Mouse (Mus musculus): Measurements from ENCODE around the gene Samd15. TPM values are rescaled to one million over a fixed set of nuclear protein-coding genes. Genes with fewer than 3 reads are reported as not detected.
"Not testable (repeated sequence)": the region's sequence is repeated elsewhere in the genome, so short reads cannot be mapped to it uniquely, and the experiment has no call there.

Samd15 gene
- total and polyA plus RNA-seq, 3 experiments = 1.1 to 3.9 (median 1.8) TPM

DNA sequence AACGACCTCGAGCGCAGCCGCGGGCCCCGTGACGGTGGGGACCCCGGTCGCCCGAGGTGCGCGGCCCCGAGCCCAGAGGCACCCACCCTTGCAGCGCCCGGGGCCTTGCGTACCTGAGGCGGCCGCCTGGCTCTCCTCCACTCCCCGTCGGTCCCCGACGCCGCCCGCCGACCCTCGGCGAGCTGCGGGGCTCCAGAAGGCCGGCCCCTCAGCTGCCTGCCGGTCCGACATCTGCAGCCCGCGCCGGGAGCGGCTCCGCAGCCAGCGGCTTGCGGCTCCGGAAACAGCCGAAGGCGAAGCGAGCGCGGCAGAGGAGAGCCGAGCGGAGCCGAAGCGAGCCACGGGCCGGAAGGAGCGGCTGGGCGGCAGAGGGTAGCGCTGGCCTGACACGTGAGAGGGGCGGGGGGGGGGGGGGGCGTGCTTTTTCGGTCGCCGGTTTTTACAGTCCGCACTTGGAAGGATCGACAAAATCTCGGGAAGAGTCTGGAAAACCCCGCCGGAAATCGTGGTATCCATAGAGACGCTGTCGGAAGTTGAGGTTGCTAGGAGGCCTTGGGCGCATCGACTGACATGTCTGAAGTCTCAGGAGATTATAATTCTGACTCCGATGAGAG is 557 bp downstream of the Samd15 start, which contains the start of gene Tmed8:
Gene Tmed8, minus strand, starts transcription at position 482 of the 614 bp plus-strand sequence.
- in situ Hi-C loops (cut with MboI; ENCODE audit: low pct_ligation_motif_present, low pct_unique_long_range_greater_than_20kb, low sequenced_read_pairs) = loop anchor here (5.0 kb wide), 1 partner anchor 137 kb away; no protein-coding TSS in a partner anchor
- Histone ChIP-seq H3K36me3 (replicated peaks in 1 of 2; ENCODE audit: control insufficient read depth in 1 of 2, insufficient read depth in 1 of 2, low read length in 1 of 2) (peaks cover 0 to 2% of the 10 kb centered on the region in 2 experiments), H3K9ac (ENCODE audit: insufficient read depth, low read depth) (peak within 1 kb of the TSS; percentile 98), H3K4me1 (ENCODE audit: control insufficient read depth in 1 of 2, insufficient read depth in 2 of 2) (peaks cover 3 to 32% of the 10 kb centered on the region in 2 experiments; a peak in 3 of 4 replicates), H3K27me3 (replicated peaks) (no peaks in the 10 kb centered on the region), H3K79me2 (replicated peaks; ENCODE audit: control insufficient read depth, extremely low read depth, insufficient read depth, poor library complexity, severe bottlenecking) (peaks cover 27% of the 10 kb centered on the region), H3K9me3 (replicated peaks; ENCODE audit: low read length) (no peaks in the 10 kb centered on the region), H3K27ac (ENCODE audit: insufficient read depth, low read depth) (peak within 1 kb of the TSS; percentile 81), H3K4me3 (replicated peaks in 1 of 3; ENCODE audit: low read depth in 2 of 3, low read length in 2 of 3, poor library complexity in 1 of 3) (peak within 1 kb of the TSS; percentile 96 to 99 (median 98)), H3K4me2 (ENCODE audit: insufficient read depth, low read depth, poor library complexity, severe bottlenecking) (peak within 1 kb of the TSS; percentile 90)
- dilution Hi-C loops (cut with MboI; ENCODE audit: extremely low pct_ligation_motif_present, extremely low pct_unique_long_range_greater_than_20kb, low sequenced_read_pairs) = no loop called here
- TF ChIP-seq EP300 (IDR thresholded peaks at IDR 0.05; ENCODE audit: low read length) (no peak), POLR2A (IDR thresholded peaks at IDR 0.05; ENCODE audit: low read depth, low read length) (peak; percentile 38; the same call in 1 of the 2 replicates), JUN (IDR thresholded peaks at IDR 0.05; ENCODE audit: insufficient read depth, low read depth, low read length) (0 out of 2 replicates have a peak, but pooled peaks have one; percentile 10), MXI1 (IDR thresholded peaks at IDR 0.05; ENCODE audit: low read depth, low read length) (peak; percentile 88), KAT2A (IDR thresholded peaks at IDR 0.05; ENCODE audit: insufficient replicate concordance, low read length) (0 out of 2 replicates have a peak, but pooled peaks have one; percentile 7), TBP (conservative IDR thresholded peaks at IDR 0.05; ENCODE audit: low read depth, low read length) (no peak), E2F4 (IDR thresholded peaks at IDR 0.05; ENCODE audit: insufficient replicate concordance, low read depth, low read length) (no peak), UBTF (IDR thresholded peaks at IDR 0.05; ENCODE audit: low read depth, low read length) (peak; percentile 88), TCF12 (IDR thresholded peaks at IDR 0.05; ENCODE audit: low read depth, low read length) (0 out of 2 replicates have a peak, but pooled peaks have one; percentile 10), ELF1 (IDR thresholded peaks at IDR 0.05; ENCODE audit: low read depth, low read length) (peak; percentile 30; the same call in 1 of the 2 replicates), SIN3A (IDR thresholded peaks at IDR 0.05; ENCODE audit: low read length) (peak; percentile 61), BHLHE40 (IDR thresholded peaks at IDR 0.05; ENCODE audit: low read depth, low read length) (peak; percentile 76), MAZ (IDR thresholded peaks at IDR 0.05; ENCODE audit: low read depth, low read length) (0 out of 2 replicates have a peak, but pooled peaks have one; percentile 39)
- peak; percentile 68 for DNase-seq (ENCODE audit: extremely low read depth)

DNA sequence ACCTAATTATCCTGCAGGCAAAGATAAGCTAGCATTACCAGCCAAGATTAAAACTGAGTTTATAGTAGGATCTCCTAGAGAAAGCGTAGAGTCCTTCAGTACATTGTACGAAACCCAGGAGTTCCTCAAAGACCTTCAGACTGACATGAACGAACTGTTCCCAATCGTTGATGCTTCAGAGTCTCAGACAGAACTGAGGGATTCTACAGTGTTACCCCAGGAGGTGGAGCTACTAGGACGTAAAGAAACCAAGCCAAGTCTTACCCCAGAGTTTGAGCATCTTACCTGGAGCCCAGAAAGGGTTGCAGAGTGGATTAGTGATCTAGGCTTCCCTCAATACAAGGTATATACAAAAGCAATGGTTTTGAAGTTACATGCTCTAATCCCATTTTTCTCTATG is 2.2 kb downstream of the Samd15 start:
- no peak for DNase-seq (ENCODE audit: extremely low read depth)
- peaks cover 0 to 2% of the 10 kb centered on the region in 2 experiments for H3K36me3 ChIP-seq (replicated peaks in 1 of 2; ENCODE audit: control insufficient read depth in 1 of 2, insufficient read depth in 1 of 2, low read length in 1 of 2)
- no peak for TF ChIP-seq UBTF (IDR thresholded peaks at IDR 0.05; ENCODE audit: low read depth, low read length)
- peak; percentile 68 for TF ChIP-seq SMC3 (IDR thresholded peaks at IDR 0.05; ENCODE audit: low read depth, low read length)
- 0 out of 2 replicates have a peak, but pooled peaks have one; percentile 20 for TF ChIP-seq TBP (conservative IDR thresholded peaks at IDR 0.05; ENCODE audit: low read depth, low read length)
- peak in 1 of 2 experiments; percentile 73; a peak in 2 of 4 replicates for TF ChIP-seq CTCF (conservative IDR thresholded peaks at IDR 0.05 in 1 of 2, IDR thresholded peaks at IDR 0.05 in 1 of 2; ENCODE audit: low read depth in 2 of 2, low read length in 2 of 2)
- TF ChIP-seq CHD2 (IDR thresholded peaks at IDR 0.05; ENCODE audit: low read length) = no peak
- no peak for TF ChIP-seq NRF1 (IDR thresholded peaks at IDR 0.05; ENCODE audit: low read depth, low read length)
- TF ChIP-seq RAD21 (IDR thresholded peaks at IDR 0.05; ENCODE audit: low read depth, low read length) = peak; percentile 73
- peak; percentile 56; the same call in 1 of the 2 replicates for TF ChIP-seq SIN3A (IDR thresholded peaks at IDR 0.05; ENCODE audit: low read length)
- H3K4me3 ChIP-seq (replicated peaks in 1 of 3; ENCODE audit: low read depth in 2 of 3, low read length in 2 of 3, poor library complexity in 1 of 3) = no peak overlapping the region
- no peak overlapping the region for H3K27ac ChIP-seq (ENCODE audit: insufficient read depth, low read depth)
- H3K9ac ChIP-seq (ENCODE audit: insufficient read depth, low read depth) = peak overlapping the region; percentile 98; the same call in 1 of the 2 replicates
- peaks cover 3 to 32% of the 10 kb centered on the region in 2 experiments; a peak in 3 of 4 replicates for H3K4me1 ChIP-seq (ENCODE audit: control insufficient read depth in 1 of 2, insufficient read depth in 2 of 2)
- peaks cover 27% of the 10 kb centered on the region for H3K79me2 ChIP-seq (replicated peaks; ENCODE audit: control insufficient read depth, extremely low read depth, insufficient read depth, poor library complexity, severe bottlenecking)
- no peaks in the 10 kb centered on the region for H3K9me3 ChIP-seq (replicated peaks; ENCODE audit: low read length)
- dilution Hi-C loops (cut with MboI; ENCODE audit: extremely low pct_ligation_motif_present, extremely low pct_unique_long_range_greater_than_20kb, low sequenced_read_pairs) (no loop called here), in situ Hi-C loops (cut with MboI; ENCODE audit: low pct_ligation_motif_present, low pct_unique_long_range_greater_than_20kb, low sequenced_read_pairs) (loop anchor here (5.0 kb wide), 1 partner anchor 136 kb away; no protein-coding TSS in a partner anchor)
- peak overlapping the region; percentile 90; the same call in 1 of the 2 replicates for H3K4me2 ChIP-seq (ENCODE audit: insufficient read depth, low read depth, poor library complexity, severe bottlenecking)
- H3K27me3 ChIP-seq (replicated peaks) = no peaks in the 10 kb centered on the region

DNA sequence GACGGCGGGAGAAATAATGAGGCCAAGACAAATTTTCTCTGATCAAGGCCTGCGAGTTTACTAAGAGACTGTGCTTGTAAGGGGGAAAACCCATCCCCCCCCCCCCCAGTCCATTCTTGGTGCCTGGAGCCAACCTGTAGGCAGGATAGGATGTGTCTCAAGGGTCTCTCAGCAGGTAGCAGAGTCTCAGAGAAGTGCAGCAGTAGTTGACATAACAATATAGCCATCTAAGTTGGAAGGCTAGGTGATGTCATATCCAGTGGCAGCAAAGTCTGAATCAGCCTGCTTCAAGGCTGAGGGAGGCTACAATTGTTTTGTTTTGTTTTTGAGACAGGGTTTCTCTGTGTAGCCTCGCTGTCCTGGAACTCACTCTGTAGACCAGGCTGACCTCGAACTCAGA is 6.3 kb downstream of the Samd15 start:
- dilution Hi-C loops (cut with MboI; ENCODE audit: extremely low pct_ligation_motif_present, extremely low pct_unique_long_range_greater_than_20kb, low sequenced_read_pairs); H3K9me3 ChIP-seq (replicated peaks; ENCODE audit: low read length); H3K4me2 ChIP-seq (ENCODE audit: insufficient read depth, low read depth, poor library complexity, severe bottlenecking); H3K79me2 ChIP-seq (replicated peaks; ENCODE audit: control insufficient read depth, extremely low read depth, insufficient read depth, poor library complexity, severe bottlenecking); DNase-seq (ENCODE audit: extremely low read depth); H3K4me3 ChIP-seq (replicated peaks in 1 of 3; ENCODE audit: low read depth in 2 of 3, low read length in 2 of 3, poor library complexity in 1 of 3); H3K9ac ChIP-seq (ENCODE audit: insufficient read depth, low read depth); H3K36me3 ChIP-seq (replicated peaks in 1 of 2; ENCODE audit: control insufficient read depth in 1 of 2, insufficient read depth in 1 of 2, low read length in 1 of 2); in situ Hi-C loops (cut with MboI; ENCODE audit: low pct_ligation_motif_present, low pct_unique_long_range_greater_than_20kb, low sequenced_read_pairs); H3K27me3 ChIP-seq (replicated peaks); H3K27ac ChIP-seq (ENCODE audit: insufficient read depth, low read depth): not testable (repeated sequence)
- peaks cover 3 to 28% of the 10 kb centered on the region in 2 experiments; a peak in 3 of 4 replicates for H3K4me1 ChIP-seq (ENCODE audit: control insufficient read depth in 1 of 2, insufficient read depth in 2 of 2)

Data from CH12.LX (cell line).